Comparison of ENCODE assay signal across 8 mouse cellular contexts in genomic region chr2:170731632-170732561, GRCm38 (mm10). TPM values are rescaled to one million over a fixed set of nuclear protein-coding genes. Genes with fewer than 3 reads are reported as not detected.
DNase-seq lines count a peak whose midpoint lies in the region; ATAC-seq lines count a peak whose summit lies in the region.

Dok5 (plus strand) TSS chr2:170731807.

- H3K4me2 ChIP-seq in hindbrain, embryonic 13.5 days = peak within 1 kb of the TSS; percentile 84
- peak within 1 kb of the TSS; percentile 82 for H3K4me2 ChIP-seq in lung, embryonic 16.5 days (ENCODE audit: low read depth, low read length)

- peak; percentile 91 for ATAC-seq in hindbrain, embryonic 13.5 days (ENCODE audit: low FRiP score)
- peak; percentile 95 for ATAC-seq in lung, embryonic 16.5 days (ENCODE audit: low read depth)

- H3K4me3 ChIP-seq in hindbrain, embryonic 13.5 days = peak within 1 kb of the TSS; percentile 59
- H3K4me3 ChIP-seq in lung, embryonic 16.5 days (ENCODE audit: low read length) = peak within 1 kb of the TSS; percentile 53

- H3K9me3 ChIP-seq in hindbrain, embryonic 13.5 days = no peaks in the 10 kb centered on the region
- no peaks in the 10 kb centered on the region for H3K9me3 ChIP-seq in lung, embryonic 16.5 days (ENCODE audit: control insufficient read depth, low read length)

- peak within 1 kb of the TSS; percentile 92 for H3K27ac ChIP-seq in hindbrain, embryonic 13.5 days
- no peak within 1 kb of the TSS for H3K27ac ChIP-seq in lung, embryonic 16.5 days (ENCODE audit: low read length)

- peak within 1 kb of the TSS; percentile 79 for H3K9ac ChIP-seq in hindbrain, embryonic 13.5 days
- H3K9ac ChIP-seq in lung, embryonic 16.5 days (ENCODE audit: low read length) = peak within 1 kb of the TSS; percentile 49

- 2% methylated on average over 49 of the region's 53 CpGs for WGBS in hindbrain, embryonic 13.5 days
- 3% methylated on average over 46 of the region's 53 CpGs for WGBS in lung, embryonic 16.5 days

- no peaks in the 10 kb centered on the region for H3K36me3 ChIP-seq in hindbrain, embryonic 13.5 days
- H3K36me3 ChIP-seq in lung, embryonic 16.5 days (ENCODE audit: control insufficient read depth, insufficient read depth, low read length) = no peaks in the 10 kb centered on the region

- no peaks in the 10 kb centered on the region for H3K27me3 ChIP-seq in hindbrain, embryonic 13.5 days
- H3K27me3 ChIP-seq in lung, embryonic 16.5 days (ENCODE audit: control insufficient read depth, insufficient read depth, low read depth, low read length) = peaks cover 16% of the 10 kb centered on the region

- DNase-seq in ES-CJ7 (ENCODE audit: low read depth, low spot score) = peak; percentile 68
- DNase-seq in cerebellum, postnatal 14 days = peak; percentile 88 to 92
- DNase-seq in frontal cortex, postnatal 36 days (ENCODE audit: low spot score in 2 of 2) = peak; percentile 91 to 93
- peak; percentile 87 to 92 for DNase-seq in layer of hippocampus, postnatal 36 days
- DNase-seq in right cerebral cortex, adult 2 months (ENCODE audit: low spot score in 2 of 2) = peak; percentile 88
- no peak for DNase-seq in thymus, postnatal 36 days

- H3K4me1 ChIP-seq in hindbrain, embryonic 13.5 days (replicated peaks) = peaks cover 38% of the 10 kb centered on the region
- peaks cover 2% of the 10 kb centered on the region; the same call in 1 of the 2 replicates for H3K4me1 ChIP-seq in lung, embryonic 16.5 days (replicated peaks; ENCODE audit: control insufficient read depth, insufficient read depth, low read length)

RNA-seq across cellular contexts. Expression of gene Dok5, which starts in this region (rescaled TPM):
- 63.7 and 64.6 TPM in 2 replicates for polyA plus RNA-seq in hindbrain, embryonic 13.5 days (2015; fragmentation: Nextera tagmentation; extraction: Ambion mirVana)
- total RNA-seq in layer of hippocampus, postnatal 36 days (2021) = 10 to 100 TPM; 14.6 to 15.6 TPM
- polyA plus RNA-seq in lung, embryonic 16.5 days (2015; fragmentation: Nextera tagmentation; extraction: Ambion mirVana) = 1.8 and 1.9 TPM in 2 replicates

Comparison
In these comparisons a context has a peak if more than half of its experiments do, and no peak if none do; other contexts are left out.
1. RNA of gene Dok5 (polyA plus RNA-seq): 63.7 to 64.6 TPM in hindbrain, embryonic 13.5 days; 1.8 to 1.9 TPM in lung, embryonic 16.5 days; every median in the first group is over 10 times any median in the second.
2. DNase-seq: peak in ES-CJ7 (single experiment), cerebellum, postnatal 14 days (2 of 2), frontal cortex, postnatal 36 days (2 of 2), layer of hippocampus, postnatal 36 days (2 of 2) and right cerebral cortex, adult 2 months (2 of 2); none in thymus, postnatal 36 days (0 of 2).